Mouse (Mus musculus) MEL (cell line): Measurements from ENCODE around the gene Tcte2. TPM values are rescaled to one million over a fixed set of nuclear protein-coding genes. Genes with fewer than 3 reads are reported as not detected.
"Not testable (repeated sequence)": the region's sequence is repeated elsewhere in the genome, so short reads cannot be mapped to it uniquely, and the experiment has no call there.

Source experiments
- DNase-seq: peaks from one replicate; pipeline ENCODE4 v3.0.0; 2011; ENCODE audit warnings: low read depth, low spot score
- H3K27ac ChIP-seq: 2 replicates; pipeline ENCODE4 v1.5.1; 2012; ENCODE audit warnings: low read depth, mild to moderate bottlenecking, control low read depth, low read length, moderate library complexity; ENCODE audit not compliant: control insufficient read depth
- H3K27me3 ChIP-seq, 2 experiments: fragments of 150-350 bp in 1 of 2; sonication (generic) in 1 of 2; 2 replicates each; pipeline ENCODE4 v1.6.1; 2012; ENCODE audit warnings: low read length in 2 of 2, mild to moderate bottlenecking in 2 of 2, improper control_type of control experiment in 1 of 2, moderate library complexity in 1 of 2; ENCODE audit not compliant: insufficient read depth in 2 of 2, control insufficient read depth in 1 of 2
- H3K36me3 ChIP-seq, 2 experiments: 2 replicates each; pipeline ENCODE4 v1.6.1; 2012 to 2014; ENCODE audit warnings: low read length in 2 of 2, improper control_type of control experiment in 1 of 2, inconsistent platforms in 1 of 2, mild to moderate bottlenecking in 1 of 2; ENCODE audit not compliant: insufficient read depth in 2 of 2, control insufficient read depth in 1 of 2
- H3K4me1 ChIP-seq, 2 experiments: fragments of 150-350 bp in 1 of 2; sonication (generic) in 1 of 2; 2 replicates each; pipeline ENCODE4 v1.6.1; 2012; ENCODE audit warnings: low read length in 2 of 2, improper control_type of control experiment in 1 of 2, mild to moderate bottlenecking in 1 of 2; ENCODE audit not compliant: insufficient read depth in 2 of 2, control insufficient read depth in 1 of 2
- H3K4me3 ChIP-seq, 2 experiments: fragments of 150-350 bp in 1 of 2; sonication (generic) in 1 of 2; 2 replicates each; pipeline ENCODE4 v1.5.1; 2012; ENCODE audit warnings: low read depth in 2 of 2, low read length in 2 of 2, mild to moderate bottlenecking in 2 of 2, moderate library complexity in 2 of 2, control low read depth in 1 of 2, improper control_type of control experiment in 1 of 2; ENCODE audit not compliant: control insufficient read depth in 1 of 2, insufficient read depth in 1 of 2
- H3K79me2 ChIP-seq: 2 replicates; pipeline ENCODE4 v1.6.1; 2012; ENCODE audit warnings: mild to moderate bottlenecking, low read length, moderate library complexity; ENCODE audit not compliant: control insufficient read depth, poor library complexity, insufficient read depth
- H3K9ac ChIP-seq: 2 replicates; pipeline ENCODE4 v1.6.1; 2012; ENCODE audit warnings: low read depth, mild to moderate bottlenecking, control low read depth, low read length, moderate library complexity; ENCODE audit not compliant: control insufficient read depth, poor library complexity, severe bottlenecking
- H3K9me3 ChIP-seq: fragments of 150-350 bp; sonication (generic); replicated peaks from 2 replicates; pipeline ENCODE4 v1.6.1; 2012; ENCODE audit warnings: mild to moderate bottlenecking, low read length, improper control_type of control experiment, moderate library complexity; ENCODE audit not compliant: insufficient read depth
- BHLHE40 ChIP-seq: IDR thresholded peaks from 2 replicates; pipeline ENCODE4 v1.6.1; 2012; ENCODE audit warnings: low read depth, mild to moderate bottlenecking, inconsistent platforms, low read length, improper control_type of control experiment, borderline replicate concordance
- CHD1 ChIP-seq: IDR thresholded peaks from 2 replicates; pipeline ENCODE4 v1.6.1; 2012; ENCODE audit warnings: low read depth, mild to moderate bottlenecking, inconsistent platforms, low read length, improper control_type of control experiment
- CHD2 ChIP-seq: IDR thresholded peaks from 2 replicates; pipeline ENCODE4 v1.6.1; 2011; ENCODE audit warnings: low read length, improper control_type of control experiment
- E2F4 ChIP-seq: IDR thresholded peaks from 2 replicates; pipeline ENCODE4 v1.6.1; 2011; ENCODE audit warnings: low read depth, low read length, improper control_type of control experiment, borderline replicate concordance
- ELF1 ChIP-seq: IDR thresholded peaks from 2 replicates; pipeline ENCODE4 v1.6.1; 2014; ENCODE audit warnings: low read depth, mild to moderate bottlenecking, inconsistent platforms, low read length, improper control_type of control experiment, moderate library complexity
- GABPA ChIP-seq: IDR thresholded peaks from 2 replicates; pipeline ENCODE4 v1.6.1; 2012; ENCODE audit warnings: low read depth, mild to moderate bottlenecking, inconsistent platforms, low read length, improper control_type of control experiment, moderate library complexity
- GATA1 ChIP-seq: IDR thresholded peaks from 2 replicates; pipeline ENCODE4 v1.6.1; 2011; ENCODE audit warnings: low read depth, low read length, improper control_type of control experiment
- KAT2A ChIP-seq: conservative IDR thresholded peaks from 2 replicates; pipeline ENCODE4 v1.6.1; 2012; ENCODE audit warnings: low read depth, low read length, improper control_type of control experiment, inconsistent platforms
- MAZ ChIP-seq: IDR thresholded peaks from 2 replicates; pipeline ENCODE4 v1.6.1; 2012; ENCODE audit warnings: low read depth, mild to moderate bottlenecking, inconsistent platforms, low read length, improper control_type of control experiment
- MEF2A ChIP-seq: IDR thresholded peaks from 2 replicates; pipeline ENCODE4 v1.6.1; 2014; ENCODE audit warnings: low read depth, mild to moderate bottlenecking, inconsistent platforms, low read length, improper control_type of control experiment; ENCODE audit not compliant: poor library complexity, insufficient replicate concordance, severe bottlenecking; ENCODE audit errors: extremely low read depth
- MYB ChIP-seq: IDR thresholded peaks from 2 replicates; pipeline ENCODE4 v1.6.1; 2011; ENCODE audit warnings: mild to moderate bottlenecking, low read depth, low read length, improper control_type of control experiment
- NELFE ChIP-seq: IDR thresholded peaks from 2 replicates; pipeline ENCODE4 v1.6.1; 2011; ENCODE audit warnings: low read depth, low read length, improper control_type of control experiment
- NRF1 ChIP-seq: IDR thresholded peaks from 2 replicates; pipeline ENCODE4 v1.6.1; 2014; ENCODE audit warnings: low read depth, mild to moderate bottlenecking, inconsistent platforms, low read length, improper control_type of control experiment, moderate library complexity; ENCODE audit not compliant: poor library complexity, insufficient read depth, severe bottlenecking
- POLR2A ChIP-seq, 2 experiments: IDR thresholded peaks; 2 replicates each; pipeline ENCODE4 v1.6.1; 2011 to 2012; ENCODE audit warnings: low read length in 2 of 2, mild to moderate bottlenecking in 2 of 2, control low read depth in 1 of 2, improper control_type of control experiment in 1 of 2, low read depth in 1 of 2, moderate library complexity in 1 of 2; ENCODE audit not compliant: control insufficient read depth in 1 of 2, insufficient read depth in 1 of 2, poor library complexity in 1 of 2
- POLR2AphosphoS2 ChIP-seq: IDR thresholded peaks from 2 replicates; pipeline ENCODE4 v1.6.1; 2011; ENCODE audit warnings: low read length, improper control_type of control experiment
- RAD21 ChIP-seq: IDR thresholded peaks from 2 replicates; pipeline ENCODE4 v1.6.1; 2011; ENCODE audit warnings: mild to moderate bottlenecking, low read depth, low read length, improper control_type of control experiment
- SIN3A ChIP-seq: IDR thresholded peaks from 2 replicates; pipeline ENCODE4 v1.6.1; 2012; ENCODE audit warnings: low read length, improper control_type of control experiment, inconsistent platforms
- TBP ChIP-seq: IDR thresholded peaks from 2 replicates; pipeline ENCODE4 v1.8.0; 2011; ENCODE audit warnings: low read depth, low read length, improper control_type of control experiment
- UBTF ChIP-seq: IDR thresholded peaks from 2 replicates; pipeline ENCODE4 v1.6.1; 2012; ENCODE audit warnings: low read depth, mild to moderate bottlenecking, inconsistent platforms, low read length, improper control_type of control experiment, moderate library complexity, borderline replicate concordance; ENCODE audit not compliant: insufficient read depth
- ZMIZ1 ChIP-seq: IDR thresholded peaks from 2 replicates; pipeline ENCODE4 v1.6.1; 2012; ENCODE audit warnings: low read depth, mild to moderate bottlenecking, inconsistent platforms, low read length, improper control_type of control experiment, moderate library complexity
- ZNF384 ChIP-seq: IDR thresholded peaks from 2 replicates; pipeline ENCODE4 v1.6.1; 2012; ENCODE audit warnings: low read depth, mild to moderate bottlenecking, inconsistent platforms, low read length, improper control_type of control experiment
- polyA plus RNA-seq, 2 experiments: library from polyadenylated mRNA; stranded (reverse) in 1 of 2; unstranded in 1 of 2; fragments of >175 nt in 1 of 2; fragments of >200 nt in 1 of 2; gene quantifications; 2 replicates each; pipeline versions ENCODE4 v1.2.1 to v1.2.4; 2012; ENCODE audit warnings: low replicate concordance in 2 of 2, low read depth in 1 of 2; ENCODE audit not compliant: insufficient read length in 2 of 2, insufficient read depth in 1 of 2, missing spikeins in 1 of 2
- total RNA-seq: library from RNA; depleted of rRNA; stranded (reverse); fragments of 300-350 nt; gene quantifications from 2 replicates; pipeline ENCODE4 v1.2.3, GENCODE M21; 2012

The Tcte2 gene
- total and polyA plus RNA-seq, 3 experiments: not detected

DNA sequence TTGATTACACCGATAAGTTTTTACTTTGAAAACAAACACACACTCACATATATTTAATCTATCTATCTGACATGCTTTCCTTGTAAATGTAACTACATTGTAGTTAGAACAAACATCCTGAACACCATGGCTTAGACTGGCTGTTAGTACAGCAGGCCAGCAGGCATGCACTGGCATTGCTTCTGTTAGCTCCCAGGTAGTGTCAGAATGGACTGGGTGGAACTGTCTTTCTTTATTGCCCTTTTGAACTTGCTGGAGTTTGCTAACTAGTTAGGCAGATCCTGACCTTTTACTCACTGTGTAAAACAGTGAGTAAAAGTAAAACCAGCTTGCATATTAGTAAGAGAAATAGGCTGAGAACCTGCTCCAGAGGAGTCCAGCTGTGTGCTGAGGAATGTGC is 6.9 kb upstream of the Tcte2 start:
- H3K4me3 ChIP-seq: no peak overlapping the region
- DNase-seq: no peak
- H3K4me1 ChIP-seq: no peaks in the 10 kb centered on the region
- no peaks in the 10 kb centered on the region for H3K79me2 ChIP-seq
- H3K9me3 ChIP-seq: no peaks in the 10 kb centered on the region
- no peak for TF ChIP-seq NELFE
- no peak overlapping the region for H3K9ac ChIP-seq
- no peaks in the 10 kb centered on the region for H3K27me3 ChIP-seq
- H3K27ac ChIP-seq: no peak overlapping the region
- H3K36me3 ChIP-seq: no peaks in the 10 kb centered on the region

DNA sequence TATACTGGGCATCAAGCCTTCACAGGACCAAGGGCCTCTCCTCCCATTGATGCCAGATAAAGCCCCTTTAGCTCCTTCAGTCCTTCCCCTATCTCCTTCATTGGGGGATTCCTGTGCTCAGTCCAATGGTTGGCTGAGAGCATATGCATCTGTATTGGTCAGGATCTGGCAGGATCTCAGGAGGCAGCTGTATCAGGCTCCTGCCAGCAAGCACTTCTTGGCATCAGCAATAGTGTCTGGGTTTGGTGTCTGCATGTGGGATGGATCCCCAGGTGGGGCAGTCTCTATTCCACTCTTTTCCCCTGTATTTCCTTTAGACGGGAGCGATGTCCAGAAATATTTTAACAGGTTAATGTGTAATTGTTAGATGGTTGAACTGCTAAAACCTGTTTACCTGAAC is 3.3 kb upstream of the Tcte2 start:
- H3K9ac ChIP-seq, H3K9me3 ChIP-seq, H3K27me3 ChIP-seq, H3K79me2 ChIP-seq, H3K36me3 ChIP-seq, DNase-seq, H3K27ac ChIP-seq, H3K4me3 ChIP-seq, H3K4me1 ChIP-seq: not testable (repeated sequence)

DNA sequence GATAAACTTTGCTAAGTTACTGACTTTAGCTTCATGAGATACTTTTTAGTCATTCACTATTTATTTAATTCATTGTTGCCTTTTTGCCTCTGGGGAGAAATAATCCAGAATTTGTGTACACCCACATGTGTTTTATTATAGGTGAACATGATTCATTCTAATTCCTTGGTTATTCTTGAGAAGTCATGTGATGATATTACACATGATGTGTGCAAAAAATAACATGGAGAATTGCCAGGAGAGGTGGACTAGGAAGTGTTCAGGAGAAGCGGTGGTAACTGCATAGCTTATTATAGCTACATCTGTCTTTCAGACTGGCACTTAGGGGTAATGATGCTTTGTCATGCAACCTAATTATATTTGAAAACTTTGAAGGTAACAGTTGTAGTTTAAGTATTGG is 2.2 kb upstream of the Tcte2 start:
- no peaks in the 10 kb centered on the region for H3K36me3 ChIP-seq
- no peak overlapping the region for H3K27ac ChIP-seq
- no peaks in the 10 kb centered on the region for H3K79me2 ChIP-seq
- no peak overlapping the region for H3K4me3 ChIP-seq
- no peaks in the 10 kb centered on the region for H3K9me3 ChIP-seq
- TF ChIP-seq MYB (no peak), RAD21 (no peak), ZMIZ1 (no peak), POLR2AphosphoS2 (no peak), MAZ (no peak), POLR2A (IDR thresholded peaks at IDR 0.05; ENCODE audit: control insufficient read depth in 1 of 2, insufficient read depth in 1 of 2, low read depth in 1 of 2, low read length in 2 of 2, poor library complexity in 1 of 2) (no peak), SIN3A (no peak), ELF1 (no peak), GATA1 (no peak)
- no peak for DNase-seq
- no peaks in the 10 kb centered on the region for H3K4me1 ChIP-seq
- H3K9ac ChIP-seq: no peak overlapping the region
- H3K27me3 ChIP-seq: no peaks in the 10 kb centered on the region

DNA sequence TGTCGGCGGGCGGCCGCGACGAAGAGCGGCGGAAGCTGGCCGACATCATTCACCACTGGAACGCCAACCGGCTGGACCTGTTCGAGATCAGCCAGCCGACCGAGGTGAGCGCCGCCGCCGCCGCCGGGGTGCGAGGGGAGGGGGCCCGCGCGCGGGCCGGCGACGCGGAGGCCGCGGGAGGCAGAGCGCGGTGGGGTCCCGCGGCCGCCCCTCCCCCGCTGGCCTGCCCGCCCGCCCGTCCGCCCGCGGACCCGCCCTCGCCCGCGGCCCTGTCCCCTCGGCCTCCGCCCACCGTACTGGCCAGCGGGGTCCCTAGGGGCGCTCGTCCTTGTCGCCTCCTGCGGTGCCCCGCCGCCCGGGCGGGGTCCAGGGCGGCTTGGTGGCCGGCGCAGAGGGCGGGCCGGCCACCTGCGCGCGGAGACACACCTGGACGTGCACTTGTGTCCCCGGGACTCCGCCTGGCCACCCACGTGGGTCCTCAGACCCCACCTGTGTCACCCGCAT is 898 bp downstream of the Tcte2 start:
- Histone ChIP-seq H3K79me2 (no peaks in the 10 kb centered on the region), H3K4me1 (no peaks in the 10 kb centered on the region), H3K36me3 (no peaks in the 10 kb centered on the region), H3K9ac (no peak overlapping the region), H3K9me3 (no peaks in the 10 kb centered on the region), H3K27ac (no peak overlapping the region), H3K4me3 (no peak overlapping the region), H3K27me3 (no peaks in the 10 kb centered on the region)
- no peak for DNase-seq
- TF ChIP-seq MAZ: no peak
- TF ChIP-seq KAT2A: no peak
- no peak for TF ChIP-seq ELF1
- TF ChIP-seq POLR2A (IDR thresholded peaks at IDR 0.05; ENCODE audit: control insufficient read depth in 1 of 2, insufficient read depth in 1 of 2, low read depth in 1 of 2, low read length in 2 of 2, poor library complexity in 1 of 2): no peak
- TF ChIP-seq UBTF: no peak
- no peak for TF ChIP-seq GABPA
- no peak for TF ChIP-seq TBP
- TF ChIP-seq ZNF384: no peak
- no peak for TF ChIP-seq POLR2AphosphoS2
- TF ChIP-seq CHD1: no peak
- no peak for TF ChIP-seq MYB
- TF ChIP-seq E2F4: no peak
- no peak for TF ChIP-seq NRF1
- TF ChIP-seq MEF2A: no peak
- no peak for TF ChIP-seq BHLHE40
- no peak for TF ChIP-seq CHD2
